Mouse (Mus musculus) left cerebral cortex, postnatal 10 days (tissue): ENCODE results near the gene Nagk. TPM values are rescaled to one million over a fixed set of nuclear protein-coding genes. Genes with fewer than 3 reads are reported as not detected.
"Not testable (repeated sequence)": the region's sequence is repeated elsewhere in the genome, so short reads cannot be mapped to it uniquely, and the experiment has no call there.

Experiments used
- DNase-seq, 2 experiments: peaks; one replicate each; pipeline ENCODE4 v3.0.0; 2021 to 2022; ENCODE audit warnings: low spot score in 2 of 2, mixed read lengths in 1 of 2; ENCODE audit errors: extremely low spot score in 1 of 2
- intact Hi-C: fragments of 180-260 bp; cut with DNase I; formaldehyde crosslinking; loops from one replicate; pipeline ENCODE4 v1.15.1; 2025
- total RNA-seq, 2 experiments: library from RNA; stranded (reverse); gene quantifications; 2 replicates each; pipeline ENCODE4 v1.2.3; 2021

Gene Nagk
- total RNA-seq: 10 to 100 TPM; 64.0 to 66.1 TPM

DNA sequence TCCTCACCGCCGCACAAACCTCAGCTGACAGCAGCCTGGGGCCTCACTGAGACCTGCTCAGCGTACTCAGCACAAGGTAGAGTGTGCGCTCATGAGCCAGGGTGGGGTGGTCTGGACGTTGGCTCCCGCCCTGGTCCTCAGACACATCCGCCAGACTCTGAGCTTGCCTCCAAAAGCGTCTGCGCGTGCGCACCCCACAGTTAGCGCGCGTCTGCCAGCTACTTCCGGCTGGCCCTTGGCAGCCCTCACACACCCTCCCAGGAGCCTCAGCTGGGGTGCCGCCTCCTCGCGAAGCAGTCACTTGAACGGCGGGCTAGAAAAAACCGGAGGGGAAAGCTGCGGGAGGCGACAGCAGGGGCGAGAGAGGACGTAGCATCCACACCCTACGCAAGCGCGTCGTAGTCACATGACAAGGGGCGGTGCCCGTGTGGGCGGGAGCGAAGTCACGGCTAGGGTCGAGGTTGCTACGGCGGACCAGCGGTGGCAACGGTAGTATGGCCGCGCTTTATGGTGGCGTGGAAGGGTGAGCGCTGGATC is at the start of gene Nagk:
Gene Nagk, plus strand, starts transcription at position 223 of the 537 bp plus-strand sequence.
- intact Hi-C loops: no loop called here

DNA sequence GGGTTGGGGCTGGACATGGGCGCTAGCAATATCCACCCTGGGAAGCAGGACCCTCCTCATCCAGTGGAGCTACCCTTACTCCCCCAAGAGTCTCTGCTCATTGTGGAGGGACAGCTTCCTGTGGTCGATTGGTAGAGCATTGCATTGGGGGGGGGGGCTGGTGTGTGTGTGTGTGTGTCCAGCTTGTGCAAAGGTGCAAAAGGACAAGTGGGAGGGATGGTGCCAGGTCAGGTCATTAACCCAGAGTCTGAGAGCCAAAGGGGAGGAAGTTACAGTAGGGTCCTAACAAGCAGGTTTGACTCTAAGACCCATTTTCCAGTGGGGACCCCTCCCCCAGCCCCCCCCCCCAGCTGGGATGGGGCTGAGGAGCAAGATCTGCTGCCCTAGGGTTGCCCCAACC is 49.3 kb upstream of the Nagk start:
- DNase-seq: no peak
- intact Hi-C loops: no loop called here

More for the DNA sequence above, at the start of gene Nagk:
- peak; percentile 91 to 96 for DNase-seq

DNA sequence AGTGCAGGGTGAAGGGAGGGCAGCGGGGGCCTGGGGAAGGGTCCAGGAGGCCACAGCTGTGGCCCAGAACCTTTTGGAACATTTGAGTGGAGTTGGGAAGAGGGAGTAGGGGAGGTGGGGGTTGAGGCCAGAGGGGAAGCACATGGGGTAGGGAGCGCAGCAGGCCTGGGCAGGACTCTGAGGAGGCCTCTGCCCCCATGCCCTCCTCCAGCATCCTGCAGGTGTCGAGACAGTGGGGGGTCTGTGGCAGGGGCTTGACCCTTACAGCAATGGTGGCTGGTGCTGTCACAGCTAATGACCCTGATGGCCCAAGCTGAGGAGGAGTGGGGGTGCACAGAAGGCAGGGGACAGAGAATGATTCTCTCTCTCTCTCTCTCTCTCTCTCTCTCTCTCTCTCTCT is 45.5 kb upstream of the Nagk start:
- DNase-seq: no peak
- intact Hi-C loops: no loop called here

DNA sequence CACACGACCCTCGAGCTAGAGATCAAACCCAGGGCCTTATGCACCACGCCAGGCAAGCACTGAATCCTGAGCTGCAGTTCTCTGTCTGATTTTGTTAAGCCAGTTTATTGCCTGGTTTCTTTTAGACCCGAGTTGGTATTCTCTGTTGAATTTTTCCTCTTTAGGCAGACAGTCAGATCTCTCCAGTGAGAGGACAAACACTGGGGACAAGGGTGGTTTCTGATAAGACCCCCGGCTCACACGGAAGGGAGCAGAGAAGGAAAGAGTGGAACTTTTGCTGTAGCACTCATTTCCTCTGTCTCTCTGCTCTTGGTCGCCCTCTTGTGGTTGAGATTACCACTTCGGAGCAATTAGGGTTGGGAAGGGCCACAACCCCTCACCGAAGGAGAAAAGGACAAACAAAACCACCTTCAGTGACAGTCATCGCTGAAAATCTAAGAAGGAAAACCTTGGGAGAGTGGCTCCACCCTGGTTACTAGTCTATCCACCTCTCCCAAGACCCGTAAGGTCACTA is 44.6 kb upstream of the Nagk start:
- intact Hi-C loops: no loop called here

DNA sequence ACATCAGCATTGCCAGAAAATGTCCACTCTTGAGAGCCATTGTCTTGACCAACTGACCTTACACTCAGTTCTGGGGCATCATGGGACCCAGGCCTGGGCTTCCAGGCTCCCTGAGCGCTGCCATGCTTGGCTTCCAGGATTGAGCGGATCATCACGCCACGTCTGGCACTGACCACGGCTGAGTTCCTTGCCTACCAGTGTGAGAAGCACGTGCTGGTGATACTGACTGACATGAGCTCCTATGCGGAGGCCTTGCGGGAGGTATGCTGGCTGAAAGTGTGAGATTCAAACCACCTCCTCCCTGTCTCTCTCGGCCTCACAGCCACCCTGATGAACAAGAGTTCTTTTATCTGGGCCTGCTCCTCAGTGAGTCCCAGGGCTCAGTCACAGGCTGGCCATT is 38.7 kb upstream of the Nagk start:
- DNase-seq: no peak
- intact Hi-C loops: no loop called here

More for the DNA sequence above, 44.6 kb upstream of the Nagk start:
- DNase-seq: peak in 1 of 2 experiments; percentile 61

DNA sequence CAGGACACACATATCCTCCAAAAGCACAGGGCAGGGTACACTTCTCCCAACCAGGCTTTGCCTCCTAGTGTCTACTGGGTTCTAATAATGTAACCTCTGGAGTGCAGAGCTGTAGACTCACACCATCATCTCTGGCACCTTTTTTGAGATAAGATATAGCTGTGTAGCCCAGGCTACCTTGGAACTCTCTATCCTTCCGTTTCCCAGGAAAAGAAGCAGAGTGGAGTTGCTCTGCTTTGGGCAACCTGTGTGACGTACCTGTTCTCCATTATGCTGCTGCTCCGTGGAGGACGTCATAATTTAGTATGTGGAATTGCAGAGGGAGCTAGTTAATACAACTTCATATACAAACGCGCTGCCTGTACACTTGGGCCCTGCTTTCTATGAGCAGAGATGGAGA is 32.4 kb upstream of the Nagk start, which contains the start of gene Ankrd53:
Gene Ankrd53, plus strand, starts transcription at position 301 of the 400 bp plus-strand sequence.
- DNase-seq: no peak
- intact Hi-C loops: no loop called here

DNA sequence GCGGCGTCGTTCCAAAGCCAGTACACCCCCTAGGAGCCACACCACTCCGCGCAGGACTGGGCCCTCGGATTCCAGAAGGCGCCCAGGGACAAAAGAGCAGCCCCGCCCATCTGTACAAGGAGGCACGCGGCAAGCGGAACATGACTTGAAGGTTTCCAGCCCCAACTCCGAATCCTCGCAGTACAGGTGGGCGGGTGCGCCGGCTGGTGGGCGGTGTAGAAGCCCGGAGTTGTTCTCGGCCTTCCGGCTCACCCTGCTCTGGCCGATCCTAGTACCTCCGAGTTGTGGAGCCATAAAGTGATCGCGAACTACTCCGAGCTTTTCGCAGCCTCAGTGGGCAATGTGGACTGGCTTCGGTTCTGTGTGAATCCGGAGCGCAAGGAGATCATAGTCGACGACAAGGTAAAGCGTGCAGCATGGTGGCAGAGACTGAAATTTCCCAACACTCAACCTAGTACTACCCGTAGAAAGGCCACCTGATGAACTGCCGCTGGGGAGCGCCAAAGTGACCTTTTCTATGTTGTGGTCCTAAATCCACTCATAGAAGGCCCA is 31.8 kb upstream of the Nagk start:
- DNase-seq: peak in 1 of 2 experiments; percentile 37
- intact Hi-C loops: no loop called here

DNA sequence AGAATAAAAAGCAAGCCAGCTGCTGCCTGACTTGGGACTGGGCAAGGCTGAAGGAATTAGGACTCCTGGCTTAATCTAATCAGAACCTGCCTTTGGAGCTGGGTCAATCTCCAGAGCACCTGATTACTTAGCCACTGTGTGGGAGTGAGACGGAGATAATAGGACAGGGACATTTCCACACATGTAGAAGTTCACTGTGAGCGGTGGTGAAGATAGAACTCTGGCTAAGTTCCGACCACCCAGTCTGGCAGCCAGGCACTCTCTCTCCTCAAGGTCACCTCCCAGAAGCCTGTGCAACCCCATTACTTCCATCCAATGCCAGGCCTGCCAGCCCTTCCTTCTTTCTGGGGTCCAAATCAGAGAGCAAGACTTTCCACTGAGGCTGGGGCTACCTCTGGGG is 27.8 kb upstream of the Nagk start:
- DNase-seq: no peak
- intact Hi-C loops: no loop called here

DNA sequence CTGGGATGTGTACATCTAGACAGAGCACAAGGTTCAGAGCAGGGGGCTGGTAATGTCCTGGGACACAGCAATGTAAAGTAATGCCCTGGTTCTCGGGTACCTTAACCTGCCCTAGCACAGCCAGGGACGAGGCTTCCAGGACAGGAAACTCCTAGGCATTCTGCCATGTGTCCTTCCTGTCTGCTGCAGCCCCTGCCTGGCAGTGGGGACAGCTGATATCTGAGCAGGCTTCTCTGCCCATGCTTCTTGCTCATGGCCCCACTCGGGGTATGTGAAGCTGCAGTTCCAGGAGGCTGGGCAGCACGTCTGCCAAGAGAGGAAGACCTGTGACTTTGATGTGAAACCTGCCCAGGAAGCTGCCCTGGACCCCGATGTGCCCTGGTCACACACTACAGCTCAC is 26.3 kb upstream of the Nagk start:
- DNase-seq: no peak
- intact Hi-C loops: no loop called here

DNA sequence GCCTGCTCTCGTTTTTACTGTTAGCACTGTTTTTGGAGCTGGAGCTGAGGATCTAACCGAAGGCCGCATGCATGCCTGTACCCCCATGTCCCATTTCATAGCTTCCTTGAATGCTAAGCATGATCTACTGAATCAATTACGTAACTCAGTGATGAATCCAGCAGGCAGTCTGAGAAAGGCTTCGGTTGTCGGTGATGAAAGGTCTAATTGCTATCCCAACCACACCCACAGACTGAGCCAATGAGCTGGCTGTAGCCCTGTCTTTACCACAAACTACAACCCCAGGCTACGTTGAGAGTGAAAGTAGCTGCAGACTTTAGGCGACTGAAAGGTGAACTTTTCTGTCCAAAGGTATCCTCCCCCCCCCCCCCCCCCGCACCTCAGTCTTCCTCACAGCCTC is 20.7 kb upstream of the Nagk start:
- intact Hi-C loops: no loop called here
- DNase-seq: no peak

DNA sequence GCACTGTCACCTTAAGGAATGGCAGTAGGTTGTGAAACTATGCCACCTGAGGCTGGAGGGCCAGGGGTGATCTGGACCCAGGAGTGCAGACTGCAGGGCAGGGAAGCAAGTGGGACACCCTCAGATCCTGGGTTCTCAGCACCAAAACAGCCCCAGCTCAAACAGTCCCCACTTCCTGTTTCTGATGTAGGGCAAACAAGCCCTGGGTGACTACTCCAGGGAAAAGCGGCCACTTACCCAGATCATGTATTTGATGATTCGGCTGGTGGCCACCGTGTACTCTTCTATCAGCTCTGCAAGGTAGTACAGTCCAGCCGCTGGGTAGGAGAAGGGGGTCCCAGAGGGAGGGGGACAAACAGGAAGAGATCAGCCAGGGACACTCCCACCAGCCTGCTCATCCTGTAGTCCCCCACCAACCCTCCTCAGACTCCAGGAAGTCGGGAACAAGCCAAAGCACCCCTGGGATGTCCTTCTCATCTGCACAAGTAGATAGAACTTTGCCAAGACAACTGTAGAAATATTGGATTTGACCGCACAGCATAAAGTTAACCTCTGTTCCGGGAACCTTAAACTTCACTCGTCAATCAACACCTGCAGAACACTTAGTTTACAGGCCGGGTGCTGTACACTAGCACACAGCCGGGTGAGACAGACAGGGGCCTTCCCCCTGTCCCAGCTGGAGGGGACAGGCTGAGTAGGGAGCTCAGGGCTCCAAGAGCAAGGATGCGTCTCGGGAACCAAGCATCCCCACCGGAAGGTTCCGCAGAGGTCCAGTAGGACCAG is 19.8 kb upstream of the Nagk start:
- intact Hi-C loops: loop anchor here (5.0 kb wide), 1 partner anchor 83 kb away; no protein-coding TSS in a partner anchor
- DNase-seq: no peak

DNA sequence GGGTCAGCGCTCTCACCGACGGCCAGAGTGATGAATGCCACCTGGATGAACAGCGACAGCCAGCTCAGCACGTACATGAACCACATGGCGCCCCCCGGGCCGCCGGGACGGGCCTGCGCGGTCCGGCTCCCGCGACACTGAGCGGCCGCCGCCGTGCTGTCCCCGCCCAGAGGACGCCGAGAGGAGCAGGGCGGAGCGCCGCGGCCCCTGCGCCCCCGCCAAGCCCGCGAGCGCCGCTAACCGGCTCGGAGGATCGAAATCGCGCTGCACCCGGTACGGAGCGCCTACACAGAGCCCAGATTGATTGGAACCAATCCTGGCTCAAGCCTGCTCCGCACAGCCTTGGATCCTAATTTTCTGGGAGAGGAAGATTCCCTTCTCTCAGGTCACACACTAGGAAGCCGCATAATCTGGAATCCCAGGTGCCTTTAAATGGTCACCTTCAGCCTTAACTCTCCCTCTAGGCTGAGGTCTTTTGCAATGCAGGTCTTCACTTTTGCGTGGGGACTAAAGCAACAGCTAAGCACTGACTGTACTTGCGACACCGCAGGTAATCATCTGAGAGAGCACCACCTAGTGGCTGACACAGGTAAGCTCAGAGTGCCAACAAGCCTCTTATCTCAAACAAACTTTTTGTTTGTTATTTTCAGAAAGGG is 19.0 kb upstream of the Nagk start, which contains the start of gene Tex261:
Gene Tex261, minus strand, starts transcription at position 176 of the 656 bp plus-strand sequence.
- intact Hi-C loops: loop anchor here (5.0 kb wide), 1 partner anchor 83 kb away; no protein-coding TSS in a partner anchor

DNA sequence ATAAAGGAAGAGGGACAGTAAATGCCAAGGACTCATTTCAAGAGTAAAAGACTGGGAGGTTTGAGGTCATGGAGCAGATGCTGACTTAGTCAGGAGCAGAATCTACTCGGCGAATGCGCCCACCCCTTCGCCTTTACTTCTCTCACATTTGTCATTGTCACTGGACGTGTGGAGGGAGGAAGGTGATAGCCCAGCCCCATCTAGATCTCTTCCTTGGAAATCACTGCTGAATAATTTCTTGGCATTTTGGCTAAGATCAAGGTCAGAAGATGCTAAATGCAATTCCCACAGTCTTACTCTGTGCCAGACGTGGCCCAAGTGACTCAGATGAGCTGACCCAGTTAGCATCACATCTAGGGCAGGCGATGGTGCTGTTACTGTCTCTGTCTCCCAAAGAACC is 16.5 kb upstream of the Nagk start:
- intact Hi-C loops: loop anchor here (5.0 kb wide), 1 partner anchor 86 kb away; no protein-coding TSS in a partner anchor
- DNase-seq: no peak

More for the DNA sequence above, 19.0 kb upstream of the Nagk start, which contains the start of gene Tex261:
- peak; percentile 87 to 94 for DNase-seq

DNA sequence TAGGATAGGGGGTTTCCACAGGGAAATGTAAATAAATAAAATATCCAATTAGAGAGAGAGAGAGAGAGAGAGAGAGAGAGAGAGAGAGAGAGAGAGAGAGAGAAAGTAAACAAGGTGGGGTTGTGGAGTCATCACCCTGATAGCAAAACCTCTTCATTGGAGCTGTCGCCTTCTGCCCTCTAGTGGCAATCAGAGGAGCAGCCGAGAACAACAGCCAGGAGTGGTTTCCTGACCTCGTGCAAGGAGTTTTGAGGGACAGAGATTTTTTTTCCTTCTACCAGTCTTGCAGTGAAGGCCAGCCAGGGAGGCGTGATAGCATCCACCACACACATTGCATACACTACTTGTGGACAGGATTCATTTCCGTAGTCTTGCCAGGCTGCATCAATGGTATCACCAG is 15.8 kb upstream of the Nagk start:
- DNase-seq: no peak
- intact Hi-C loops: loop anchor here (5.0 kb wide), 1 partner anchor 87 kb away; no protein-coding TSS in a partner anchor

DNA sequence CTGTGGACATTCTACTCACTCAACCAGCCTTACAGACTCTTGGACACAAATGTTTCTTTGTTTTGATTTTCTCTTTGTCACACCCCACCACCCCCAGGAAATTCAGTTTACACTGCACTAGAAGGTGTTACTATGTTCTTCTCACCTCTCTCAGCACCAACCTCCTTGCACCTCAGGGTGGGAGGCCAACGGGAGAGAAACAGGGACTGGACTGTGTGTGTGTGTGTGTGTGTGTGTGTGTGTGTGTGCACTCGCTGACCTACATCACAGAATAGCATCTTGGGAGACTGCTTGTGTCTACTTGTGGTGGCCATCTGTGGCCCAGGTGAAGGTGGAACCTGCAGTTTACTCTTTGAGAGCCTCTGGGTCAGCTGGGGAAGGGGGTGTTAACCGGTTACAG is 8.4 kb upstream of the Nagk start:
- no peak for DNase-seq
- intact Hi-C loops: no loop called here

DNA sequence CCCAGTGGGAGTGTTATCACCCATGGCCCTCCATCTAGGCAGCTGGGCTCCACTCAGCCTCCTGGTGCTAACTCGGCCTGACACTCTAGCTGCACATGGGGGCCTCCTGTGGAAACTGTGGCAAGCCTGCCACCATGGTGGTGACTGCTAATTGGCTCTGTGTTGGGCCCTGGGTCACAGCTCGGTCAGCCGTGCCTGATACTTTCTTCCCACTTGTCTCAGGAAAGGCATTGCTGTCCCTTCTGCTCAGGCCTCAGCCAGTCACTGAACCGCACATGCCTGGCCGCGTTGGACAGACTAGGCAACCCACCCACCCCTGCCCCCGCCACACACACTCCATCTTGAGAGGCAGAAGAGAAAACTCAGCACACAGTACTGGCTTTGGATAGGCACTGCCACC is 6.2 kb upstream of the Nagk start:
- DNase-seq: no peak
- intact Hi-C loops: no loop called here

DNA sequence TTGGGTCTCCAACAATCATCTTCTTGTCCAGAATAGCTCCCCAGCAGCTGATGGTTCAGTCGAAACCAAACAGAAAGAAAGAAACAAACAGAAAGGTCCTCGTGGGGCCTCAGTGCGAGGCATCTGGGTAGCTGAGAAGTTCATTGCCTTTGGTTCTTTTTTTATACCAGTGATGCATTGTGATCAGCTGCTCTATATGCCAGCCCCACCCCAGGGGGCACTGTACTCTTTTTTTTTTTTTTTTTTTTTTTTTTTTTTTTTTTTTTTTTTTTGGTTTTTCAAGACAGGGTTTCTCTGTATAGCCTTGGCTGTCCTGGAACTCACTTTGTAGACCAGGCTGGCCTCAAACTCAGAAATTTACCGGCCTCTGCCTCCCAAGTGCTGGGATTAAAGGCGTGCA is 4.2 kb upstream of the Nagk start:
- intact Hi-C loops: not testable (repeated sequence)

DNA sequence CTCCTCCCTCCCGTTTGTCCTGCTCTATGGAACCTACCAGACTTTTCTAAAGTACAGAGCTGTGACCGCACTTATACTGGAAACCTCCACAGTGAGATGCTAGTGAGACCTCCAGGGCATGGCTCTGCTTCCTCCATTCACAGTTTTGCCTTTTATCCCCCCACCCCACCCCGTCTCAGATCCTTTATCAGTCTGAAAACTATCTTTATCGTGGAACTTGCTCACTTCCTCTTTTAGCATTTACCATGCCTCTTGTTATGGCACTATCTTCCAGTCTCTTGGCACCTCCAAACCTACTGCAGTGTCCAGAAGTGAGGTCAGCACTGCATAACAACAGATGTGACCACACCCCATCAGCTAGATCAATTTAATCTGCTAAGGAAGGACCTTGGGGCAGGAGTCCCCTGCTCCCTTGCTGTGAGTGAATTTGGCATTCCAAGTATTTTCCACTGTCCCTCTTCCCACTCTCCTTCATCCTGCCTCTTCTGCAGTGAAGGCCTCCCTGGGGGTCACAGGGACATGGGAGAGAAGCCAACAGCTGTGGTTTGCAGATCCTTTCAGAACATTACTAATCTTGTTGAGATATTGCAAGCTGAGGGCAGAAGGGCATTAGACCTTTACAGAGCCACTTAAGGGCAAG is 3.4 kb upstream of the Nagk start:
- DNase-seq: no peak
- intact Hi-C loops: no loop called here

More for the DNA sequence above, 4.2 kb upstream of the Nagk start:
- not testable (repeated sequence) for DNase-seq

DNA sequence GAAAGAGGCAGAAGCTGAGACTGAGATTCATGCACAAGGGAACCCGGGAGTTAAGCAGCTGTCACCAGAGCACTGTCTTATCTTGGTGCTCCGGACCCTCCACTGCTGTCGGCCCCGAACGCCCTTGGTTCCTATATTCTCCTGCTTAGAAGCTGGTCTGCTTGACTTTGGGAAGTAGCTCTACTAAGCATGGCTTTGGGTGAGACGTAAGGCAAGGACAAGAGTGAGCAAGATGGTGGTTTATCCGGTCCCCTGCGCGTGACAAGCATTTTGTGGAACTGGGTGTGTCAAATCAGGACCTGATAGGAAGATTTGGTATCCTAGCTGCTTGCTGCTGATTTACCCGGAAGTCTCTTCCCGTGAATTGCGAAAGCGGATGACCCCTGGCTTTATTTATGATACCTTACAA is 714 bp downstream of the Nagk start:
- intact Hi-C loops: no loop called here
- DNase-seq: peak in 1 of 2 experiments; percentile 55
